Mouse (Mus musculus) bone marrow, adult 2 months (tissue): ENCODE results near the gene Tnpo2. TPM values are rescaled to one million over a fixed set of nuclear protein-coding genes. Genes with fewer than 3 reads are reported as not detected.
"Not testable (repeated sequence)": the region's sequence is repeated elsewhere in the genome, so short reads cannot be mapped to it uniquely, and the experiment has no call there.

Source experiments
- H3K27ac ChIP-seq: fragments of 200-500 bp; 2 replicates; pipeline ENCODE4 v1.5.1; 2012; ENCODE audit warnings: low read depth, mild to moderate bottlenecking, control low read depth, inconsistent platforms, low read length; ENCODE audit not compliant: control insufficient read depth, poor library complexity, insufficient read depth
- H3K4me1 ChIP-seq: fragments of 200-500 bp; 2 replicates; pipeline ENCODE4 v1.6.1; 2011; ENCODE audit warnings: low read length; ENCODE audit not compliant: control insufficient read depth, insufficient read depth
- H3K4me3 ChIP-seq: fragments of 200-500 bp; replicated peaks from 2 replicates; pipeline ENCODE3; 2011; ENCODE audit warnings: mild to moderate bottlenecking, low read depth, low read length, control low read depth; ENCODE audit not compliant: control insufficient read depth
- CTCF ChIP-seq: fragments of 200-500 bp; IDR thresholded peaks from 2 replicates; pipeline ENCODE4 v1.5.1; 2011; ENCODE audit warnings: low read length, control low read depth; ENCODE audit not compliant: control insufficient read depth, insufficient read depth
- POLR2A ChIP-seq: fragments of 200-500 bp; IDR thresholded peaks from 2 replicates; pipeline ENCODE4 v1.6.1; 2011; ENCODE audit warnings: low read depth, mild to moderate bottlenecking, control low read depth, low read length, borderline replicate concordance; ENCODE audit not compliant: control insufficient read depth
- WGBS: fragments of 180-500 bp; shearing (Covaris S2); methylation state at CpG from one replicate; pipeline ENCODE4 v1.1.7; 2018; 5-methylcytosine and 5-hydroxymethylcytosine counted together
- polyA plus RNA-seq: library from polyadenylated mRNA; stranded (reverse); fragments of >200 nt; gene quantifications from 2 replicates; pipeline ENCODE4 v1.2.4, GENCODE M21; 2011; ENCODE audit warnings: low replicate concordance; ENCODE audit not compliant: missing spikeins, insufficient read depth, insufficient read length

The Tnpo2 gene
- polyA plus RNA-seq, 1 experiment: 49.9 TPM

GRCm38 (mm10) chr8:85080214-85080531, 43.5 kb downstream of the Tnpo2 start:
- Histone ChIP-seq H3K4me3 (peak overlapping the region; percentile 94), H3K4me1 (no peaks in the 10 kb centered on the region; the same call in 1 of the 2 replicates), H3K27ac (peak overlapping the region; percentile 88)
- TF ChIP-seq POLR2A (no peak), CTCF (no peak)
- WGBS: under 1% methylated on average over 25 of the region's 25 CpGs

GRCm38 (mm10) chr8:85080532-85081215, 44.0 kb downstream of the Tnpo2 start, which contains the start of gene Wdr83os:
Wdr83os (plus strand) TSS chr8:85080740.
- Histone ChIP-seq H3K4me1 (no peaks in the 10 kb centered on the region; the same call in 1 of the 2 replicates), H3K27ac (peak within 1 kb of the TSS; percentile 88), H3K4me3 (peak within 1 kb of the TSS; percentile 94)
- TF ChIP-seq CTCF (no peak), POLR2A (no peak)
- under 1% methylated on average over 30 of the region's 30 CpGs for WGBS

GRCm38 (mm10) chr8:85081216-85081555, 44.5 kb downstream of the Tnpo2 start, which contains the start of gene Wdr83:
Wdr83 (minus strand) TSS chr8:85081306.
- H3K27ac ChIP-seq: peak within 1 kb of the TSS; percentile 88
- 0% methylated on average over 9 of the region's 9 CpGs for WGBS
- H3K4me1 ChIP-seq: no peaks in the 10 kb centered on the region; the same call in 1 of the 2 replicates
- no peak for TF ChIP-seq POLR2A
- TF ChIP-seq CTCF: no peak
- H3K4me3 ChIP-seq: peak within 1 kb of the TSS; percentile 94

GRCm38 (mm10) chr8:85082169-85082568, 45.5 kb downstream of the Tnpo2 start:
- H3K4me1 ChIP-seq, H3K4me3 ChIP-seq: not testable (repeated sequence)
- WGBS: 17% methylated on average over 4 of the region's 4 CpGs
- peak overlapping the region; percentile 88 for H3K27ac ChIP-seq

- no peaks in the 10 kb centered on the region; the same call in 1 of the 2 replicates for H3K4me1 ChIP-seq
Observed at GRCm38 (mm10) chr8:85083108-85083813, 46.5 kb downstream of the Tnpo2 start, which contains the start of gene Man2b1. Man2b1 (plus strand) TSS chr8:85083270.

GRCm38 (mm10) chr8:85084633-85085032, 47.9 kb downstream of the Tnpo2 start:
- Histone ChIP-seq H3K27ac (peak overlapping the region; percentile 58; the same call in 1 of the 2 replicates), H3K4me1 (no peaks in the 10 kb centered on the region; the same call in 1 of the 2 replicates), H3K4me3 (peak overlapping the region; percentile 91)
- 12% methylated on average over 8 of the region's 8 CpGs for WGBS
- no peak for TF ChIP-seq CTCF
- no peak for TF ChIP-seq POLR2A

More at GRCm38 (mm10) chr8:85083108-85083813, 46.5 kb downstream of the Tnpo2 start, which contains the start of gene Man2b1:
- peak within 1 kb of the TSS; percentile 91 for H3K4me3 ChIP-seq
- TF ChIP-seq POLR2A (peak; percentile 93), CTCF (no peak; the same call in 1 of the 2 replicates)
- under 1% methylated on average over 30 of the region's 30 CpGs for WGBS
- H3K27ac ChIP-seq: peak within 1 kb of the TSS; percentile 82

- H3K4me1 ChIP-seq: no peaks in the 10 kb centered on the region; the same call in 1 of the 2 replicates
- 71% methylated on average over 3 of the region's 3 CpGs for WGBS
- TF ChIP-seq CTCF: 0 out of 2 replicates have a peak, but pooled peaks have one; percentile 4
- no peak for TF ChIP-seq POLR2A
- H3K4me3 ChIP-seq: no peak overlapping the region
- H3K27ac ChIP-seq: no peak overlapping the region
Observed at GRCm38 (mm10) chr8:85086238-85086637, 49.5 kb downstream of the Tnpo2 start.

GRCm38 (mm10) chr8:85088771-85089170, 52.1 kb downstream of the Tnpo2 start:
- WGBS: 69% methylated on average over 2 of the region's 2 CpGs
- Histone ChIP-seq H3K4me1 (no peaks in the 10 kb centered on the region; the same call in 1 of the 2 replicates), H3K4me3 (no peak overlapping the region), H3K27ac (no peak overlapping the region)
- TF ChIP-seq POLR2A (no peak), CTCF (no peak)

GRCm38 (mm10) chr8:85090856-85091255, 54.1 kb downstream of the Tnpo2 start:
- WGBS: 87% methylated on average over 11 of the region's 11 CpGs
- no peak overlapping the region for H3K27ac ChIP-seq
- H3K4me1 ChIP-seq: no peaks in the 10 kb centered on the region
- no peak for TF ChIP-seq CTCF
- TF ChIP-seq POLR2A: no peak
- H3K4me3 ChIP-seq: no peak overlapping the region
